Mouse (Mus musculus) midbrain, embryonic 14.5 days (tissue): ENCODE measurements at regions not wholly inside any gene's neighbourhood (a gene's known extent, or its start where the extent isn't known, plus 50 kb on each side); places are given as distances from the start of the nearest gene placed in this dataset.
A peak's percentile ranks its signal among the peaks of the same experiment; 100 is the strongest.

ENCODE experiments used
- ATAC-seq: fragments of 200-750 bp; cut with Nextera tagmentation; 2 replicates; pipeline ENCODE4 v1.8.0; 2017; ENCODE audit warnings: moderate number of reproducible peaks, moderate library complexity; ENCODE audit not compliant: low FRiP score, low TSS enrichment
- DNase-seq: peaks from one replicate; pipeline ENCODE4 v3.0.0-alpha.2; 2015
- H3K27ac ChIP-seq: fragments of 300-500 bp; sonication (generic); replicated peaks from 2 replicates; pipeline ENCODE4 v1.5.1; 2014; ENCODE audit warnings: mild to moderate bottlenecking, low read depth, low read length, moderate library complexity
- H3K27me3 ChIP-seq: fragments of 300-500 bp; sonication (generic); 2 replicates; pipeline ENCODE4 v1.6.1; 2014; ENCODE audit warnings: low read length, control low read depth, mixed read lengths; ENCODE audit not compliant: control insufficient read depth, insufficient read depth
- H3K36me3 ChIP-seq: fragments of 300-500 bp; sonication (generic); 2 replicates; pipeline ENCODE4 v1.6.1; 2014; ENCODE audit warnings: low read length, control low read depth; ENCODE audit not compliant: control insufficient read depth, insufficient read depth
- H3K4me1 ChIP-seq: fragments of 300-500 bp; sonication (generic); 2 replicates; pipeline ENCODE4 v1.6.1; 2014; ENCODE audit warnings: mild to moderate bottlenecking, antibody characterized with exemption, low read length, control low read depth; ENCODE audit not compliant: control insufficient read depth, insufficient read depth
- H3K4me2 ChIP-seq: fragments of 300-500 bp; sonication (generic); 2 replicates; pipeline ENCODE4 v1.6.1; 2014; ENCODE audit warnings: mild to moderate bottlenecking, low read length, moderate library complexity
- H3K4me3 ChIP-seq: fragments of 300-500 bp; sonication (generic); replicated peaks from 2 replicates; pipeline ENCODE4 v1.5.1; 2014; ENCODE audit warnings: low read depth, low read length
- H3K9ac ChIP-seq: fragments of 300-500 bp; sonication (generic); replicated peaks from 2 replicates; pipeline ENCODE4 v1.6.1; 2014; ENCODE audit warnings: mild to moderate bottlenecking, low read length, moderate library complexity
- H3K9me3 ChIP-seq: fragments of 300-500 bp; sonication (generic); 2 replicates; pipeline ENCODE4 v1.6.1; 2016; ENCODE audit warnings: low read length, control low read depth, mixed read lengths; ENCODE audit not compliant: control insufficient read depth
- WGBS: fragments of 180-500 bp; shearing (Covaris S2); extraction: QIAGEN DNeasy Blood & Tissue Kit; methylation state at CpG from one replicate; pipeline ENCODE4 v1.1.7; 2014; 5-methylcytosine and 5-hydroxymethylcytosine counted together

GRCm38 (mm10) chr2:74970611-74971265 is 145.1 kb downstream of the Mtx2 start:
- Histone ChIP-seq H3K36me3 (no peaks in the 10 kb centered on the region), H3K4me2 (no peak overlapping the region), H3K4me3 (no peak overlapping the region), H3K27ac (no peak overlapping the region), H3K9me3 (no peaks in the 10 kb centered on the region), H3K27me3 (no peaks in the 10 kb centered on the region), H3K9ac (no peak overlapping the region), H3K4me1 (peaks cover under 1% of the 10 kb centered on the region; the same call in 1 of the 2 replicates)
- 36% methylated on average over 14 of the region's 14 CpGs for WGBS
- ATAC-seq = no peak
- no peak for DNase-seq

- H3K27me3 ChIP-seq = no peaks in the 10 kb centered on the region
- no peaks in the 10 kb centered on the region for H3K4me1 ChIP-seq
- H3K27ac ChIP-seq = no peak overlapping the region
- no peak overlapping the region for H3K4me3 ChIP-seq
- H3K9ac ChIP-seq = no peak overlapping the region
- no peak for DNase-seq
- WGBS = 88% methylated on average over 6 of the region's 6 CpGs
- no peaks in the 10 kb centered on the region for H3K36me3 ChIP-seq
- H3K4me2 ChIP-seq = no peak overlapping the region
- no peaks in the 10 kb centered on the region for H3K9me3 ChIP-seq
- ATAC-seq = no peak
Observed at GRCm38 (mm10) chr2:74973386-74973785, 147.8 kb downstream of the Mtx2 start.

GRCm38 (mm10) chr2:74974595-74975325 is 149.2 kb downstream of the Mtx2 start:
- Histone ChIP-seq H3K27ac (peak overlapping the region; percentile 68), H3K36me3 (no peaks in the 10 kb centered on the region), H3K27me3 (no peaks in the 10 kb centered on the region), H3K4me1 (no peaks in the 10 kb centered on the region), H3K9ac (no peak overlapping the region), H3K4me3 (no peak overlapping the region), H3K9me3 (no peaks in the 10 kb centered on the region), H3K4me2 (peak overlapping the region; percentile 35)
- DNase-seq (peak; percentile 71), ATAC-seq (no peak)
- 61% methylated on average over 16 of the region's 16 CpGs for WGBS

- Histone ChIP-seq H3K4me1 (no peaks in the 10 kb centered on the region), H3K9ac (no peak overlapping the region), H3K27ac (no peak overlapping the region), H3K36me3 (no peaks in the 10 kb centered on the region), H3K27me3 (no peaks in the 10 kb centered on the region), H3K4me2 (no peak overlapping the region), H3K9me3 (no peaks in the 10 kb centered on the region), H3K4me3 (no peak overlapping the region)
- 100% methylated on average over 3 of the region's 3 CpGs for WGBS
- no peak for DNase-seq
- no peak for ATAC-seq
Observed at GRCm38 (mm10) chr2:74977348-74977747, 151.7 kb downstream of the Mtx2 start.

- WGBS = 85% methylated on average over 1 of the region's 1 CpGs
- no peaks in the 10 kb centered on the region for H3K36me3 ChIP-seq
Observed at GRCm38 (mm10) chr2:74977828-74978227, 152.2 kb downstream of the Mtx2 start.

GRCm38 (mm10) chr2:74981856-74982255 is 156.3 kb downstream of the Mtx2 start:
- 88% methylated on average over 3 of the region's 3 CpGs for WGBS
- H3K27ac ChIP-seq = no peak overlapping the region
- DNase-seq = no peak

More at GRCm38 (mm10) chr2:74977828-74978227, 152.2 kb downstream of the Mtx2 start:
- H3K4me3 ChIP-seq = no peak overlapping the region
- H3K27ac ChIP-seq = no peak overlapping the region
- no peaks in the 10 kb centered on the region for H3K9me3 ChIP-seq
- H3K27me3 ChIP-seq = no peaks in the 10 kb centered on the region
- no peak overlapping the region for H3K9ac ChIP-seq
- no peak for DNase-seq
- no peak overlapping the region for H3K4me2 ChIP-seq
- H3K4me1 ChIP-seq = no peaks in the 10 kb centered on the region
- no peak for ATAC-seq

GRCm38 (mm10) chr2:74993802-74994201 is 168.2 kb downstream of the Mtx2 start:
- Histone ChIP-seq H3K4me1 (no peaks in the 10 kb centered on the region), H3K4me2 (no peak overlapping the region), H3K27ac (no peak overlapping the region), H3K36me3 (no peaks in the 10 kb centered on the region), H3K9ac (no peak overlapping the region), H3K27me3 (no peaks in the 10 kb centered on the region), H3K4me3 (no peak overlapping the region), H3K9me3 (no peaks in the 10 kb centered on the region)
- no peak for DNase-seq
- ATAC-seq = no peak
- 85% methylated on average over 3 of the region's 3 CpGs for WGBS

More at GRCm38 (mm10) chr2:74981856-74982255, 156.3 kb downstream of the Mtx2 start:
- Histone ChIP-seq H3K36me3 (no peaks in the 10 kb centered on the region), H3K4me2 (no peak overlapping the region), H3K4me3 (no peak overlapping the region), H3K27me3 (no peaks in the 10 kb centered on the region), H3K9ac (no peak overlapping the region), H3K9me3 (no peaks in the 10 kb centered on the region), H3K4me1 (no peaks in the 10 kb centered on the region)
- no peak for ATAC-seq

GRCm38 (mm10) chr2:74994998-74995397 is 169.4 kb downstream of the Mtx2 start:
- ATAC-seq (no peak), DNase-seq (no peak)
- no peaks in the 10 kb centered on the region for H3K36me3 ChIP-seq
- H3K9me3 ChIP-seq = no peaks in the 10 kb centered on the region
- H3K9ac ChIP-seq = no peak overlapping the region
- H3K27me3 ChIP-seq = no peaks in the 10 kb centered on the region
- no peak overlapping the region for H3K27ac ChIP-seq
- H3K4me2 ChIP-seq = no peak overlapping the region
- H3K4me1 ChIP-seq = no peaks in the 10 kb centered on the region
- 40% methylated on average over 2 of the region's 2 CpGs for WGBS
- no peak overlapping the region for H3K4me3 ChIP-seq

GRCm38 (mm10) chr2:74997736-74998135 is 172.1 kb downstream of the Mtx2 start:
- no peak overlapping the region for H3K9ac ChIP-seq
- 77% methylated on average over 1 of the region's 1 CpGs for WGBS
- H3K9me3 ChIP-seq = no peaks in the 10 kb centered on the region
- no peak for DNase-seq
- H3K27me3 ChIP-seq = no peaks in the 10 kb centered on the region
- no peaks in the 10 kb centered on the region for H3K36me3 ChIP-seq
- H3K4me3 ChIP-seq = no peak overlapping the region
- no peak overlapping the region for H3K27ac ChIP-seq
- H3K4me1 ChIP-seq = no peaks in the 10 kb centered on the region
- no peak overlapping the region for H3K4me2 ChIP-seq
- no peak for ATAC-seq
